ENCODE assay signal across 8 mouse cellular contexts in genomic region chr3:30792737-30793402, GRCm38 (mm10). TPM values are rescaled to one million over a fixed set of nuclear protein-coding genes. Genes with fewer than 3 reads are reported as not detected.
DNase-seq lines count a peak whose midpoint lies in the region; ATAC-seq lines count a peak whose summit lies in the region.

Sec62 (plus strand) TSS chr3:30792875.

- H3K4me2 ChIP-seq in hindbrain, embryonic 12.5 days (replicated peaks) = peak within 1 kb of the TSS; percentile 73

- no peaks in the 10 kb centered on the region for H3K9me3 ChIP-seq in hindbrain, embryonic 12.5 days (replicated peaks)

- peak within 1 kb of the TSS; percentile 98 for H3K9ac ChIP-seq in hindbrain, embryonic 12.5 days

- no peaks in the 10 kb centered on the region for H3K36me3 ChIP-seq in hindbrain, embryonic 12.5 days

- peak; percentile 99 for ATAC-seq in hindbrain, embryonic 12.5 days (ENCODE audit: low FRiP score)

- DNase-seq in Muller cell, postnatal 12 days (ENCODE audit: inconsistent ontology term) = peak; percentile 96
- DNase-seq in cerebellum, adult 9-11 months = peak; percentile 93
- peak; percentile 86 to 93 for DNase-seq in frontal cortex, postnatal 10 days (ENCODE audit: low spot score in 2 of 2)
- peak; percentile 92 to 95 for DNase-seq in layer of hippocampus, postnatal 14 days (ENCODE audit: low spot score in 2 of 2)
- peak; percentile 95 for DNase-seq in lung, postnatal 14 days
- peak; percentile 79 for DNase-seq in retina, adult 2 months (ENCODE audit: low read depth, low spot score)
- peak; percentile 94 for DNase-seq in thymus, postnatal 36 days

- peak within 1 kb of the TSS; percentile 96 for H3K4me3 ChIP-seq in hindbrain, embryonic 12.5 days

- WGBS in hindbrain, embryonic 12.5 days = under 1% methylated on average over 49 of the region's 62 CpGs

- H3K4me1 ChIP-seq in hindbrain, embryonic 12.5 days = peaks cover 2% of the 10 kb centered on the region; the same call in 1 of the 2 replicates

- no peaks in the 10 kb centered on the region for H3K27me3 ChIP-seq in hindbrain, embryonic 12.5 days

- peak within 1 kb of the TSS; percentile 94 for H3K27ac ChIP-seq in hindbrain, embryonic 12.5 days

RNA-seq across cellular contexts. Expression of gene Sec62, which starts in this region (rescaled TPM):
- 93.2 and 101 TPM in 2 replicates for polyA plus RNA-seq in hindbrain, embryonic 12.5 days (2016; fragmentation: Nextera tagmentation; extraction: Ambion mirVana)
- 10 to 100 TPM; 95.7 to 96.2 TPM for total RNA-seq in layer of hippocampus, postnatal 14 days (2021)

Comparison
In these comparisons a context has a peak if more than half of its experiments do, and no peak if none do; other contexts are left out.
1. Peak in every context shown above with its lines: DNase-seq, ATAC-seq, H3K4me3 ChIP-seq and H3K27ac ChIP-seq.